Mouse (Mus musculus): ENCODE measurements at regions not wholly inside any gene's neighbourhood (a gene's known extent, or its start where the extent isn't known, plus 50 kb on each side); places are given as distances from the start of the nearest gene placed in this dataset.
"Not testable (repeated sequence)": the region's sequence is repeated elsewhere in the genome, so short reads cannot be mapped to it uniquely, and the experiment has no call there.

DNA sequence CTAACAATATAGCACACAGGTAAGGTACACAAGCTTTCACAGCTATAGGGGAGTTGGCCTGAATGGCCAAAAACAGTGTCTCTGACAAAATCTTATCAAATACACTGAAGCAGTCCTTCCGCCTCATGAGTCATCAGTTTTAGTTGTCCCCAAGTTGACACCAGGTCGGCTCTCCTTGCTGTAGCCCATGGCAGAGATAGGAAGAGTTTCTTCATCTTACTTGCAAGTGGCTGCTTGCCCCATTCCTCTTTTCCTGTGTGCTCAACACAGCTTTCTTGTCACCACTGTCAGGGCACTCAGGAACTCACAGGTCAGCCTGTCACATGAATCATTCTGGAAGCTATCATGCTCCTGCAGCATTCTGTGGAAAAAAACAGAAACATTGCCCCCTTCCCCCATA is 77.1 kb downstream of the Olfr721-ps1 start:
- DNase-seq (ENCODE audit: extremely low read depth, insufficient read length, low spot score), result not testable (repeated sequence)

DNA sequence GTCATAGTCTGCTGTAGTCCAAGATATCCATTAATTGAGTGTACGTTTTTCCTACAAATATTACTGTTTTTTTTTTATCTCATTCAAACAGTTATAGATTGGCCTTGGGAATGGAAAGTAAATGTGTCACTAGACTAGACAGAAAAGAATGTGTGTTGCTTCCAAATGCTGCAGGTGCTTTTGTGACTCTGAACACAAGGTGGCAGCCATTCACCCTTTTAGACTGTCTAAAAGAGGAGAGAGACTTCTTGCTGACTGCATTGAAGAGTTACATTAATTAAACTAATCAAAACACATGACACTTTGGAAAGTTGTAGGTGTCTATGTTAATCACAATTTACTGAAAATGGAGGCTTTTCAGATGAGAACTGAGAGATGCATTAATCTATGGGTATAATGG is 80.7 kb downstream of the Olfr721-ps1 start:
- no peak for DNase-seq (ENCODE audit: extremely low read depth, insufficient read length, low spot score)

DNA sequence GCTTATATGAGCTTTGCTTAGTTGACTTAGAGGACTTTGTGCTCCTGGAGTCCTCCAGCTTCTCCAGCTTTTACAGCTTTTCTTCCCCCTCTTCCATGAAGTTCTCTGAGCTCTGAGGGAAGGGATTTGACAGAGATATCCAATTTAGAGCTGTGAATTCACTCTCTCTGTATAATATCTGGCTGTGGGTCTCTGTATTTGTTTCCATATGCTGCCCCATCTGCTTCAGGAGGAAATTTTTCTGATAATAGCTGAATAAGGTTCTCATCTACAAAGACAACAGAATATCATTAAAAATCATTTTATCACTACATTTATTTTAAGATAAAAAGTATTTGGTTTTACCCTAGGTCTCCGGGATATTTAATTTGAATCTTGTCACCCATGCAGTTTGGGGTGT is 85.3 kb downstream of the Olfr721-ps1 start:
- DNase-seq (ENCODE audit: extremely low read depth, insufficient read length, low spot score), result no peak

DNA sequence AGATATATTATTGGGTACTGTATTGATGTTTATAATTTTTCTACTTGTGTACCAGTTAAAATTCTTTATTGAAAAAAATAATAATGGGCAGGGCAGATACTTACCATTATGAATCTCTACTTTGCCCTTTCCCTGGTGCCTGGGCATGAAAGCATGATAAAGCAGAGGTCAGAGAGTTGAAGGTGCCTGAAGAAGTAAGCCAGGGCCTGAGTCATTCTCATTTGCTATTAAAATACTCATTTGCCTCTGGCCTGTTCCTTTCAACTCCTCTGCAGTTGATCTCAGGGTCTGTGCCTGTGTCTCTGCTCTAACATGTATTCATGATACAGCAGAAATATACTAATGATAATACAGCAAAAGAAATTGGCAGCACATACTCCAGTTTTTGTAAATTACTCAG is 89.4 kb downstream of the Olfr721-ps1 start:
- no peak for DNase-seq (ENCODE audit: extremely low read depth, insufficient read length, low spot score)

DNA sequence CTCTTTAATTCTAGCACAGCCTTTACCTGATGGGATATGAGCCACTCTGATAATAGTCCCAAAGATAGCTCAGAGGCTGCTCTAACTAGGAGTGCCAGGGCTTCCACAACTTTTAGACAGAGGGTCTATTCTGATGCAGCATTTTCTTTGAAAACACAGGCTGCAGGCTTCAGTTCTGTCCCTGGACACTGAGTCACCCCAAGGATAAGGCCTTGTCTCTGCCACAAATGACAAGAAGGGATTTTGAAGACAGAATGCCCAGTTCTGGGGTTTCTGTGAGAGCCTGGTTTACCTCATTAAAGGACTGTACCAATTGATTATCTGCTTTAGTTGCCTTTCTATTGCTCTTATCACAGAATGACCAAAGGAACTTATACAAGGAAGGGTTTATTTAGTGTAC is 90.9 kb downstream of the Olfr721-ps1 start:
- DNase-seq (ENCODE audit: extremely low read depth, insufficient read length, low spot score), result no peak

DNA sequence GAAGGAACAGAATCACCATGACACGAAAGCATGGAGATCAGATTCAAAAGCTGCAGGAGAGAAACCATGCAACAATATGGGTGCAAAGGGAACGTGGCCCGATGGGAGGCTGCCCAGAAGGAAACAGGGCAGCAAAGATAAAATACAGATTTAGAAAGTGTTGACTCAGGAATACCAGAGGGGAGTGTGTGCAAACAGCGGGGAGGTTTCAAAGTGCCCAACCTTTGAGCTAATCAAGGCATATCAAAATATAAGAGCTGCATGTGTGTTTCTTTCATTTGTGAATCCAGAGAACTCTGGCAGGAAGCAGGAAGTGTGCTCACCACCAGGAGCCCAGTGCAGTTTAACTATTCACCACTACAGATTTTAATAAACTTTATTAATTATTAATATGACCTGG is 110.8 kb downstream of the Olfr721-ps1 start:
- no peak for DNase-seq (ENCODE audit: extremely low read depth, insufficient read length, low spot score)

DNA sequence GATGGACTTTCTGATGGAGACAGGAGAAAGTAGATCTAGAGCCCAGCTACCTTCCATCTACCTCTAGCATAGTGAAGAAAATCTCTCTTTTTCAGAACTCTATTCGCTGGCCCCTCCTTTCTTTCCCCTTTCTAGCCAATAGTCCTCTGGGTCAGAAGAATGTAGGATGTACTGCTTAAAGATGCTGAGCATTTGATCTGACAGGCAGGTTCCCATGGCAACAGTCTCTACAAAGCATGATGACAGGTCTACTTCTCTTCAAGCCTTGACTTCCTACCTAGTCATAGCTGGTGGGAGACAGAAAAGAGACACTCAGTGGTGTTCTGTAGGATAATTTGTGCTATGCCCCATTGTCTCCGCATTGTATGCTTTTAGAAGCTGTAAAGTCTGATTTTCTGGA is 112.0 kb downstream of the Olfr721-ps1 start:
- DNase-seq (ENCODE audit: extremely low read depth, insufficient read length, low spot score), result no peak

DNA sequence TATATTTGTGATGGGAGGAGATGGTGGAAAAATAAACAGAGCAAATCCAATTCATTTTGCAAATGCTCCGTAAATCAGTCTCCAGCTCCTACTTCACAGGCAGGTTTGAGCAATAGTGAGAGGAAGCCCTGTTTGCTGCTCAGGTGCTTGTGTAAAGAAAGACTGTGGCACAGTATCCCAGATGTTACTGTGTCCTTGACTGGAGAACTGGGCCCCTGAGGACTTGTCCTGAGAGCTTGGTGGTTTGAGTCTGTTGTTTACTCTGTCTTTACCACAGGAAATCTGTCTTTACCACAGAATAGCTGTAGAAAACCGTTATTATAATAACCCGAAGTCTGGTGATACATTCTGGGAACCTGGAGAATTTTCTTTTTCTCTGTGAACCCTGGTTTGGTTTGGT is 112.4 kb downstream of the Olfr721-ps1 start:
- no peak for DNase-seq (ENCODE audit: extremely low read depth, insufficient read length, low spot score)

DNA sequence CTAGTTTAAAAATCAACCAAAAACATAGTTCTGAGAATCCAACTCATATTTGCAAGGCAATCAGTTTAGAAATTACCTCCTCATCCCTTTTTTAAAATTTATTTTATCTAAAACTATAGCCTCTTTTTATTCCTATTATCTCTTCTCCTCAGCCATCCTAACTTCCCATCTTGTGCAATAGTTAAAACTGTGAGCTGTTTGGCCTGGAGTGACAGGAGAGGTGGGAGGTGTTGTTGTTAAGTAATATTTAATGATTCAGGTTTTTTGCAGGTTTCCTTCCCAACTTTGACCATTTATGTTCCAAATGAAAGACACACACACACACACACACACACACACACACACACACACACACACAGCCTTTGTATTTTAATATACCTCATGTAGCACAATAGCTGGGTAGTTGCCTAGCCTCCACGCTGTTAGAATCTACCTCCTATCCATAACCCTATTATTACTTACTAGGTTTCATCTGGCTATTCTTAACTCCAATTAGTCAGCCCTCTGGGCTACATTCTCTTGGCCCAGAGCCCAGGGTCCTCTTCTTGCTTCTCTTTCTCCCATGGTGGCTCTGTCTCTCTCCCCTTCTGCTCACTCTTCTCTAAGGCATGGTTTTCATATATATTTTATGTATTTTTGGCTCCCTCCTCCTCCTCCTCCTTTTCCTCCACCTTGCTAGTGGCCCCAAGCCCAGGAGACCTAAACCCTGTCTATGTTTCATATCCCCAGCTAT is 113.5 kb downstream of the Olfr721-ps1 start:
- DNase-seq (ENCODE audit: extremely low read depth, insufficient read length, low spot score), result no peak

DNA sequence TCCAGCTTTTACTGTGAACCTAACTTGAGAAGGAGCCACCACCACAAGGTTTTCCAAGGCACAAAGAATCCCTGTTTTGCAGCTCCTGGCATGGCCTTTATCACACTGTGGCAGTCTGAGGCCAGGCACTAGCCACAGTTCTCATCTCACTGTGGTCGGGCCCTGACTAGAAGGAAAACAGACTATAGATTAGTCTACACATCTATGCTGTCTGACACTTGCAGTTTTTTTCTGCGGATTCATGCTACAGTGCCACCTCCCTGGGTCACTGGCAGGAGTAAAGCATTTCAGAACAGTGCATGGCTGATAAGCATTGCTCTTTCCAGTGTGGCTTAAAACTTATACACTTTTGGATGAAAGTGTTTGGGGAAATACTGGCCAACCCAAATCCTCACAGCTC is 114.3 kb downstream of the Olfr721-ps1 start:
- DNase-seq (ENCODE audit: extremely low read depth, insufficient read length, low spot score), result no peak

DNA sequence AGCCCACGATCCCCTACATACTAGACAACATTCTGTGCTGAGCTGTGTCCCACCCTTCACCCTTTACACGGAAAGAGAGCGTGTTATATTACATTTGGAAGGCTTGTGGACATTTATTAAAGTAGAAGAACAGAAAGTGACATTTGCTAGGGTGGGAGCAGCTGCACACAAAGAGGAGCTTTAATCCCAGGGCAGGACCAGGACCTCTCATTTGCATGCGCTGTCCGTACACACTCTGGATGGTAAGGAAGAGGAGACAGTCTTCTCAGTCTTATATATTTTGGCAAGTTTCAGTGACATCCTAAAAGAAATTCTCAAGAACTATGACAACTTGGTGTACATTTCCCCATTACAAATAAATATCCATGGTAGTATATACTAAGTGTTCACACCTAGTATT is 114.8 kb downstream of the Olfr721-ps1 start:
- no peak for DNase-seq (ENCODE audit: extremely low read depth, insufficient read length, low spot score)

DNA sequence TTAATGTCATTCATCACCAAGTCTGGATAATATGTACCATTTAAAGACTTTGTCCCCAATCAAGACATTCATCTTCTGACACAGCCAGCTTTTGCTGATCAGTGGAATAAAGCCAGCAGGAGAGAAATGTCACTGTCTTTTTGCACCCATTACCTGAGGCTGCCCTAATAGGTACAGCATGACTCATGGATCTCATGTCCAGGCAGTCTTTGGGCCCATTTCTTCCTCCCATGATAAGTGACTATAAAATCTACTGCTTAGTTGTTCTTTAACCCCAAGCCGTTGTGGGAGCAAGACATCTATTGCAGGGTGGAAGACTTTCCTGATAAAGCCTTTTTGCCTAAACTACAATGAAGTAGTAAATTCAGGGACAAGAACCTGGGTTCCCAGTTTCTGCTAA is 116.9 kb downstream of the Olfr721-ps1 start:
- DNase-seq (ENCODE audit: extremely low read depth, insufficient read length, low spot score), result no peak

DNA sequence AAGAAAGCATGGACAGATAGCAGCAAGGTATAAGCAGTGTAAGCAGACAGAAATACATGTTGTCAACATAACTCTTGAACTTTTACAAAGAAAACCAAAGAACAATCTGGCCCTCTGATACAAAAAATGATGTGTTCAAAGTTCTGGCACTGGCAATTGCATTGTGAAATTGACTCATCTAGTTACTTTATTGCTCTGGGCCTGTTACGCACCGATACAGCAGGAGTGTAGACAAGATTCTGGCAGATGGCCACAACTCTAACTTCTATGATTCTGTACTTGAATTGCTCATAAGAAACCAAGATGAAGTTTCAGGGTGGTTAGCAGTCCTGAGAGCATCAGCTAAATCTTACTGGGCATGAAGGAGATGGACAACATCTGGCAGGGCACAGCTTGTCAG is 117.7 kb downstream of the Olfr721-ps1 start:
- DNase-seq (ENCODE audit: extremely low read depth, insufficient read length, low spot score), result no peak

DNA sequence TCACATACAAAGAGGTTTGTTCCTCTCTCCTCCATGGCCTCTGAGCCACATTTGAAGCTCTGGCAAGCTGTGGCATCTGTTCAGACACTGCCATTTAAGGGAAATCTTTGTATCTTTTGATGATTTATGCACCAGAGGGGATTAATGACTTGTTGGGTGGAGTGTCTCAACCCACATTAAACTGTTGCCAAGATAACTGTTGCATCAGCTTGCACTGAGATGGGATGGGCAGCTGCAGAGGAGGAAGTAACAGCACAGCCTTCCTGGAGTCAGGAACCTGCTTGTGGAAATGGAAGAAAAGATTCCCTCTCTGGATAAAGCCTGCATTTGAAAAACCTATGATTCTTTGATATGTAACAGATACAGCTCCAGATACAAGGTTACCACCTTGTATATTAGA is 119.1 kb downstream of the Olfr721-ps1 start:
- peak; percentile 9 for DNase-seq (ENCODE audit: extremely low read depth, insufficient read length, low spot score)

DNA sequence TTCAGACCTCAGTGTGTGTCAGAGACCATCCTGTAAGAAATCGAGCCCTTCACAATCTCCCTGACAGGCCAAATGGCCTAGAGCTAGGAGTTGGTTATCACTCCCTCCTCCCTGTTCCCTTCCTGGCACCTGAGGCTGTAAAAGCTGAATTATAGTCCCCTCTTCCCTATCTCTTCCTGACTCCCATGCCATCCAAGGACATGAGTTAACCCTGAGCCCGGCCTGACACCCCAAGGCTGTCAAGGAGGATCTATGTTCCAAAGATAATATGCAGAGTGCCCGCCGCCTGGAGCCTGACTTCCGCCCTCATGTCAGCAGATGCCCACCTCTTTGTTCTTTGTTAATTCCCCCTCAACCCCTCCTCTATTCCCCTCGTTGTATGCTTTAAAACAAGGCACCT is 120.2 kb downstream of the Olfr721-ps1 start:
- not testable (repeated sequence) for DNase-seq (ENCODE audit: extremely low read depth, insufficient read length, low spot score)

DNA sequence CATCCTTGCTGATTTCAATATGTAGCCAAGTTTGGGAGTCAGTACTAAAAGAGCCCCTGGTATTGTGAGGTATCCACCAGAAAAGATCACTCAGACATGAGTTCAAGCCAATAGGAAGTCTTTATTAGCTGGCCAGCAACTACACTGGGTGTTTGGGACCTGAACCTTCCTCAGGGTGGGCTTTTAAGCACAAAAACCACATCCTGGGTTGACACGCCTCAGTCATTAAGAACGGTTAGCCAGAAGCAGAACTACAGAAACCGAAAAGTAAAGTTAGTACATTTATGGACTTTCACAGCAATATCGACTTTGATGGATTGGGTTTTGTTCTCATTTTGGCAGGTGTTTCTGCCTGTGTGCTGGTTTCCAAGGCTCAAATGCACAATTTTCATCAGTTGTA is 124.1 kb downstream of the Olfr721-ps1 start:
- DNase-seq (ENCODE audit: extremely low read depth, insufficient read length, low spot score), result no peak

DNA sequence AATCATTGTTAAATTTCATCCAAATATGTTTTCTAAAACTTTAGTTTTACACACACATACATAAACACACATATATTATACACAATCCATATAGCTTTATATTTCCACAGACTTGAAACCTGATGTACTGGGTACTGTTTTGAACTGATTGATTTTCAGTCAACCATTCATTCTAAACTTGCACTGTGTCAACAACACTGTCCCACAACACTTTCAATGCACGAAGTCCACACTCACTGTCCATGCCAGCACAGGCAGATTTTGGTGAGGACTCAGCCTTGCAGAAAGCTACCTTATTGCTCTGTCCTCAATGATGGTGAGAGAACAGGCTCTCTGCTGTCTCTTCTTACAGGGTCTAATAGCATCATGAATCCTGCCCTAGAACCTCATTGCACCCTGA is 127.3 kb downstream of the Olfr721-ps1 start:
- no peak for DNase-seq (ENCODE audit: extremely low read depth, insufficient read length, low spot score)

DNA sequence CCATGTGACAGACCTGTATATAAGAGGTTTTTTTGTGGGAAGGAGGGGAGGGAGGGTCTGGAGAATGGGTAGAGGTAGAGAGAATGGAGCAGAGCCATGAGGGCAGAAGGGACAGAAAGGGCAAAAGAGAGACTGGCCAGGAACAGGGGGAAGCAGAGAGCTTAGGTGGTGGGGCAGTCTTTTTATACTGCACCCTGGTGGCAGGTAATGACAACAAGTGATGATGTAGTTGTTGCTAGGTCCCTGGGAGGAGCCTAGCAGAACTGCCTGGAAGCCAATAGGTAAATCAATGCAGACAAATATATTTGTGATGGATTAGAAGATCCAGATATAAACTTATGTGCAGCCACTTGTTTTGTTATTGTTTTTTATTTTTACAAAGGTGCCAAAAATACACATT is 140.1 kb downstream of the Olfr721-ps1 start:
- no peak for DNase-seq (ENCODE audit: extremely low read depth, insufficient read length, low spot score)

DNA sequence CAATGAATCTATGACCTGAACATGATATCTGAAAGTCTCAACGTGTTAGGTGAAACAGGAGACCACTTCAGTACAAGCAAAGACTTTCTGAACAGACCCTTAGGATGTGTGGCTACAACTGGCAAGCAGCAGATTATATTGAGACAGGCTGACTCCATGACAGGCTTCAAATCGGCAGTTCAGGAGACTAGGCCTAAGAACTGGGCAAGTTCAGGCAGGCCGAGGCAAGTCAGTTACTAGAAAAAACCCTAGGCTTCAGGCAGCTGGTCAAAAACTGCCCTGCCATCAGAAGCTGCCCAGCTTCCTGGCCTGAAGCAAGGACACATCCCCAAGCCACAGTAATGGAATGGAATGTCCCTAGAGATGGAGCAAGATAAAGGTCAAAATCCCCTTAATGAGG is 140.6 kb downstream of the Olfr721-ps1 start:
- DNase-seq (ENCODE audit: extremely low read depth, insufficient read length, low spot score), result no peak

DNA sequence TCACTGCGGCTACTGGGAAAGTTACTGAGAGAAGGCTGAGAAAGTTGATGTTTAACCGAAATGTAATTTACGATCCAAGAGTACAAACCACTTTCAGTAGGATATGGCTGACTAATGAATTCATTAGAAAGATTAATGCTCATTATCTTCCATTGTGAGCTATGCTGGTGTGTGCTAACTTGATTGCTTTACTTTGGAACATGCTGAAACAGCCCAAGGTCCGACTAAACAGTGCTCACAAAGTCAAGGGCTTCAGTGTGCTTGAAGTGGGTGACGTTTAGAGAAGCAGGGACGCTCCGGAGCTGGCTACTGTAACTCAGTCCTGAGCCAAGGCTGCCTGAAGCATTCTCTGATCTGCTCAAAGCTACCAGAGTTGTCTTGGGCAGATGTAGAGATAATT is 143.1 kb downstream of the Olfr721-ps1 start:
- no peak for DNase-seq (ENCODE audit: extremely low read depth, insufficient read length, low spot score)

DNA sequence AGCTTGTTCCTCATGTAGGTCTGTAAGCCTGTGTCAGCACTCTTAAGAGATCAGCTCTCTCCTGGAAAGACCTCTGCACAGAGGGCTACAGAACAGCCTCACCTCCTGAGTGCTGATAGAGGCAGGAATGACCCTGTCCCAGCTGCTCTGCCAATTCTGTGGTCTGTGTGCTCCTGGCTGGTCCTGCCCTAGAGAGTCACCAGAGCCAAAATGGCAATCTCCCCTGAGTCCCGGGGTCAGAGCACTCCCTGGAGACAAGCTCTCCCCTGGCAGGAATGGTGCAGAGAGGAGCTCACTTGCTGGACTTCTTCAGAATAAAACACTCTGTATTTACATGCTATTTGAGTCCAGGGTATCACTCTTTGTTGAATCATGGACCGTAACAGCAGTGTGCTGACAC is 149.9 kb upstream of the Slc4a7 start:
- DNase-seq (ENCODE audit: extremely low read depth, insufficient read length, low spot score), result no peak

DNA sequence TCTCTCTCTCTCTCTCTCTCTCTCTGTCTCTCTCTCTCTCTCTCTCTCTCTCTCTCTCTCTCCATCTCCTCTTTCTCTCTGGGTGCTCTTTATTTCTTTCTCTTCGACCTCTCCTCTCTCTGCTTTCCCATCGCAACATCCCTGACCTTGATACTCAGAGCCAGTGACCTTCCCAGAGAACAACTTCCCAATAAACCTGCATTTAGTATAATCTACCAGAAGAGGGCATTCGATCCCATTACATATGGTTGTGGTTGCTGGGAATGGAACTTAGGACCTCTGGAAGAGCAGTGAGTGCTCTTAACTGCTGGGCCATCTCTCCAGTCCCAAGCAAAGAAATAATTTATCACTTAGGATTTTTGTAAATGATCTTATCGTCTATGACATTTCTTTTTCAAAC is 127.2 kb upstream of the Slc4a7 start:
- DNase-seq (ENCODE audit: extremely low read depth, insufficient read length, low spot score), result no peak

DNA sequence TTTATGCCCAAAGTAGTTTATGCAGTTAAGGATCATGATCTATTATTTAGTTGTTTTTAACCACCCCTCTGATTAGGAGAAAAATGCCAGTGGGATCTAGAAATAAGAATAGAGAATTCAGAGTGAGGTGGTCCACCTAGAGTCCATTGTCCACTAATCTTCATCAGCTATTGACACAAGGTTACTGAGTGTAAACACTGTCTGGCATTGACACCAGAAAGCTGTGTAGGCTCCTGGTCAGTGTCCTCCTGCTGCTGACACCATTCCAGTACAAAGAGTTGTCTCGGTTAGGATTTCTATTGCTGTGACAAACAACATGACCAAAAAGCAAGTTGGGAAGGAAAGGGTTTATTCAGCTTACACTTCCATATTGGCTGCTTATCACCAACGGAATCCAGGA is 110.1 kb upstream of the Slc4a7 start:
- DNase-seq (ENCODE audit: extremely low read depth, insufficient read length, low spot score), result no peak
